Mouse (Mus musculus): Measurements from ENCODE around the gene Tmem117.

DNA sequence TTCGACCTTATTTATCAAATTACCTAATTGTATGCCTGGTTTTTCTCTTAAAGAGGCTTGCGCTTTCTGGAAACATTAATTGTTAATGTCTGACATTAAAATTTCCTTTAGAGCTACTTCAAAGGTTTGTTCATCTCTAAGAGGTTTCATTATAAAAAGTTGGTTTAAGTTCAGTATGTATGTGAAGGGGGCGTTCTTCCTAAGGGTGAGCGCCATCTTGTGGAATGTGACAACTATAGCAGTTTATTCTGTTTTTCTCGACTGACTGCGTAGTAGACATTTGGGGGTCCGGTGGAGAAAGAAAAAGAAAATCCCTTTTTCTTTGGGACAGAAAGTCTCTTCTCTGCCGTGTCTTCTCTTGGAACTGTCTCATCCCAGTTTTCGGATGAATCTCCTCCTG lies 32.4 kb downstream of the Tmem117 start:
- TF ChIP-seq POLR2A (IDR thresholded peaks at IDR 0.05; ENCODE audit: control insufficient read depth, extremely low read depth, insufficient read depth, low read length, poor library complexity) (no peak), CTCF (IDR thresholded peaks at IDR 0.05; ENCODE audit: borderline replicate concordance, control insufficient read depth, extremely low read depth, insufficient read depth, low read length, poor library complexity) (no peak)
